Mouse (Mus musculus) heart, adult 11 months (tissue): ENCODE measurements around the gene Gm28038.

ENCODE experiments used
- DNase-seq: peaks from one replicate; pipeline ENCODE4 v3.0.0; 2022

Gm28038 gene

GRCm38 (mm10) chr2:30257699-30258460 lies 23.0 kb upstream of the Gm28038 start:
- peak; percentile 94 for DNase-seq

DNA sequence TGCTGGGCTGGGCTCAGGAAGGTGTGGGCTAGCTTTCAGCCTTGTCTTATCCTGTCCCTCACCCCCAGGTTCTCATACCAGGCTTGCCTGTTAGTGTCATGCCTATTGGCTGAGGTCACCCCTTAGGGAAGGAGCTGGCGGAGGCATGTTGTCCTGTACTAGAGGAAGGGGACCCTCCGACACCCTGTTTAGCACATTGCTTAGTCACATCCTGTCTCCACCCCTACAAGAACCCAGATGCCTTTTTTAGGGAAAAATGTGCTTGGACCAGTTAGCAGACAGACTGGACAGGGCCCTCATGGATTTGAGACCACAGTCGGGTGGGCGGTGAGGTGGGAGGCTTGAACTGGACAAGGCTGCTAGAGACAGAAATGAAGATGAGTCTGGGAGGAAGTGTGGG lies 22.2 kb upstream of the Gm28038 start:
- peak; percentile 100 for DNase-seq

DNA sequence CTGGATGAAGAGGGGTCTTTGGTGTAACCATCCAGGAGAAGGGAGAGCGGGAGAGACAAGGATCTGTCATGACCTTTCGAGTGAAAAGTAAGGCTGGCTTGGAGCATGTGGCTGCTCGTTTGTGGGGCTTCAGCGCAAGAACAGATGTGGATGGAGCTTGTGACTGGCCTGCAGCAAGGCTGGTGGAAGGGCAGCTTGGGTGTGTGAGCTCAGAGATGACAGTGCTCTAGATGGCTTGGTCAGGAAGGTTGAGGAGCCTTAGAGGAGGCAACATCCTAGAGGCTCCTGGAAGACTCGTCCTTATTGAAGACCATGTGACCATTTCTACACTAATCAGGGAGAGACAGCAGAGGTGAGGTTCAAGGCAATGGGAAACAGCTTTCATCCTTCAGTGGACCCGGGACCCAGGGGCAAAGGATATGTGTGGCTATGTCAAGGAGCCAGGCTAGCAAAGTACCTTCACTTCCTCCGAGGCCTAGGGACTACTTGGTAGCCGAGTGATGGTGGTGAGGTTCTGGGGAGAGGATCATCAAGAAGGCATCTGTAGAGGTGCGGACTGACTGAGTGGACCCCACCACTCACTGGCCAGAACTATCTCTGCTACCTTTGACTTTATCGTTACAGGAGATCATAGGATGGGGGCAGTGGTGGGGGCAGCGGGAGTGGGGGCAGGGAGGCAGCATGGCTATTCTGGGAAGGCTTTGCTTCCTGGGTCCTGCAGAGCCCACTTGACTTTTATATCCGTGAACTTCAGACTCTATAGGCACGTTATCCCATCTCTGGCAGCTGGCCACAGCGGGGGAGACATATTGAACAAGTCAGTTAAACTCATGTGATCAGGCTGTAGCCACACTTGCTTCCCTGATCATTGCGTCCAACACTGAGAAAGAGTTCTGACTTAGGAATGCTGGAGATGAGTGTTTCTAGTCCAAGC lies 21.4 kb upstream of the Gm28038 start:
- DNase-seq, result peak; percentile 95

DNA sequence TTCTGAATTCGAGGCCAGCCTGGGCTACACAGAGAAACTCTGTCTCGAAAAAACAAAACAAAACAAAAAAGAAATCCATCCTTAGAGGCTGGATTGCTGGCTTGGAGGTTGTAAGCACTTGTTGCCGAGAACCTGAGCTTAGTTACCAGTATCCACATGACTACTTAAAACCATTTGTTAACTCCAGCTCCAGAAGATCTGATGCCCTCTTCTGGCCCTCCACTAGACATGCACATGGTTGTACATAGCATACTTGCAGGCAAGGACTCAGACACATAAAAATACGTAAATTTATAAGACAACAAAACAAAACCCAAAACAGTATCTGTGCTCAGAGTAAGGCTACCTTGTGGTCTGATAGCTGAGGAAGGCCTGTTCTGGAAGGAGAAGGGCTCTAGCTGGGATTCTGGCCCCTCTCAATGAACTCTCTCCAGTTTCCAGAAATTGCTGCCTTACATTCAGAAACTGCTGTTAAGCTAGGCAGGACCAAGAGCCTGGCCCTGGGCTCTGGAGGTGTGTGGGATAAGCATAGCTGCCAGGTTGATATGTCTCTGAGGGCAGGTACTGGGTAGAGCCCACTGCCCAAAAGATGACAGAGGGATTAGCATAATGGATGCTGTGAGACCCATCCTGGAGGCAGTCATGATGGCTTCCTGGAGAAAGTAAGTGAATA lies 19.6 kb upstream of the Gm28038 start:
- DNase-seq, result peak; percentile 90

GRCm38 (mm10) chr2:30261921-30262839 lies 18.7 kb upstream of the Gm28038 start:
- peak; percentile 94 for DNase-seq

- peak; percentile 97 for DNase-seq
These were observed 17.9 kb upstream of the Gm28038 start for GRCm38 (mm10) chr2:30262840-30263441.

DNA sequence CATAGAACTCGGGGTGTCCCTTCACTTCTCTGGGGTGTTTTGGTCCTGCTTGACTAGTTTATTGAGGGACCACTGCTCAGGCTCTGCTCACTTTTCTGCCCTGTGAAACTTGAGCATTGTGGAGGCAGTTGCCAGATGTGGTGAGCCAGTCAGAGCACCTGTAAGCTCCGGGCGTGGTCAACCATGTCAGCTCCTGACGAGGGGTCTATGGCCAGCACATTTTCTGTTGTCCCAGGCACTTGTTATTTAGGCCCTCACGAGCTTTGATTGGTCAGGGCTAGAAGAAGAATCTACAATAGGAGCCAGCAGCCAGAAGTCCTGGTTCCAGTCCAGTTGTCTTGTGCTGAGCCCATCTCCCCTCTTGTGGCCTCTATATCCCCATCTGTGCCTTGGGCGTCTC lies 17.0 kb upstream of the Gm28038 start:
- DNase-seq, result peak; percentile 93

GRCm38 (mm10) chr2:30264671-30265519 lies 15.9 kb upstream of the Gm28038 start:
- DNase-seq, result peak; percentile 95

DNA sequence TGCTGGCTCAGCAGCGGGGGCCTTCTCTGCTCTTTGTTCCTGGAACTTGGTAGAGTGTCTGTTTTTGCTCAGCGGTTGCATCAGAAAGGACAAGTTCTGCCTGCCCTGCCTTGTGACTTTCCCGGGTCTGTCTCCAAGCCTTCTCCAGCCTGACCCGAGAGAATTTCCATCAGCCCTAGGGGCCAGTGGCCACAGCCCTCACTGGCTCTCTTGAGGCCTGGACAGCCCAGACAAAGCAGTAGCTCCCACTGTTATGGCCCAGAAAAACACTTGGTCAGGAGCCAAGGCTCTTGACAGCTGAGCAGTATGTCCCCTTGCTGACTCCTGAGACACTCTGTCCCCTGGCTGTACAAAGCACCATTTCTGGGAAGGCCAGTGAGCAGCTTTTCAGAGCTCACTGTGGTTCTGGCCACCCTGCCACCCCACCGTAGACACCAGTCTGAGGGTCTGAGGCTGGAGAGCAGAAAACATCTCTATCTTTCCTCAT lies 15.0 kb upstream of the Gm28038 start, which contains the start of gene Phyhd1:
Gene Phyhd1 (plus strand): TSS at position 437 of the 487 bp plus-strand sequence.
- peak; percentile 100 for DNase-seq

DNA sequence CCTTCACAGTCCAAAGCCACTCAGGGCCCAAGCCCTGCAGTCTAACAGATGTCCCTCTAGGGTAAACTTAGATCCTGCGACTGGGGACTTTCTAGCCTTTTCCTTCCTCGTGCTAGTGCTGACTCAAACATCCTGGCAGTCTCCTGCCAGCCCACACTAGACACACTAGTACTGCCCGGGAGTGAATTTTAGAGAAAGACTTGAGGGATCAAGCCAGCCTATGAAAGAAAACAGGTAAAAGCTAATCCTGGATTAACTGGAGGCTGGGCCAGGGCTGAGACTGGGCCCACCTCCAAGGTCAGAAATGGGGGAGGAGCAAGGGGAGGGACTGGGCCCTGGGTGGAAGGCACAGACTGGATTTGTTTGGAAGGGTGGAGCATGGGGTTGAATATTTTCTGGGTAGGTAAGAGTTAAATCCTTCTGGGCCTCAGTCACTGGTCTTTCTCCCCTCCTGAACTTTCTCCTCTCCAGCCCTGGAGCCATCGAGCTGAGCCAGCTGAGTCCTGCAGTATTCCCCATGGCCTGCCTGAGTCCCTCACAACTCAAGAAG lies 14.4 kb upstream of the Gm28038 start:
- peak; percentile 98 for DNase-seq

GRCm38 (mm10) chr2:30267466-30267865 lies 13.4 kb upstream of the Gm28038 start:
- DNase-seq, result no peak

DNA sequence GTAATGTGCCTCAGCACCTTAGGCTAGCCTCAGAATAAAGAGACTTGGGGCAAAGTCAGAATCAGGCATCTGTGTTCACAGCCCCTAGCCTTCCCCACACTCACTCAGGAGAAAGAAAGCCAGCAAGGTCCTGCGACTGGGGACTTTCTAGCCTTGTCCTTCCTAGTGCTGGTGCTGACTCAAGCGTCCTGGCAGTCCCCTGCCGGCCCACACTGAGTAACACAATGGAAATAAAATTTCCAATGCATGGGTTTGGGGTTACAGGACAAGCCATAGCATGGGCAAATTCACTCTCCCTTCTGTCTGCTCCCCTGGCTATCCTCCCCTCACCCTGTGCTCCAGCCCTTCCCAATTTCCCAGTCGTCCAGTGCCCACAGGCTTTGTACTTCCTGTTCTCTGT lies 12.5 kb upstream of the Gm28038 start:
- DNase-seq, result peak; percentile 93

DNA sequence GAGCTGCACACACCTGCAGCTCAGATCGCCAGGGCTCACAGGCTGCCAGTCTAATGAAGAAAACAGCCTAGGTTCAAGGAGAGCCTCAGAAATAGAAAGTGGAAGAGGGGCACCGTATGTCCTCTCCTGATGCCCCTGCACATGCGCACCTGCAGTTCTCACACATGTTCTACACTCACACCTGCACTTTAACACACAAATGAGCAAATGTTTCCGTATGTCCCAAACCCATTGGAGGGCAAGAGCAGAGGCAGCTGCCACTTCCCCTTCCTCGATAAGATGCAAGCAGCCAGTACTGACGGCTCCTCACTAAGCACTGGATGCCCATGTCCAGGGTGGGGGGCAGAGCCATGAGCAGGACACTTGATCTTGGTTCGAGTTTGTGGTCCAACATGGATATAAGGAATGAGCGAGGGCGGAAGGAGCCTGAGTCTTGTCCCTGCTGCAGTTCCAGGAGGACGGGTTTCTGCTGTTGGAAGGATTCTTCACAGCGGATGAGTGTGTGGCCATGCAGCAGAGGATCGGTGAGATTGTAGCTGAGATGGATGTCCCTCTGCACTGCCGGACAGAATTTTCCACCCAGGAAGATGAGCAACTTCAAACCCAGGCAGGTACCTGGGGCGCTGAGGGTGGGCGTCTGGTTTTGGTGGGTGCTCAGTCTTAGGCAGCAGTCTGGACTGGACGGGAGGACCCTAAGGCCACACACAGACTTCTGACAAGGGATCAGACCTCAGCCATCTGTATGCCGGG lies 11.4 kb upstream of the Gm28038 start:
- peak; percentile 95 for DNase-seq

- peak; percentile 99 for DNase-seq
These were observed 10.7 kb upstream of the Gm28038 start for GRCm38 (mm10) chr2:30270134-30270533.

- peak; percentile 91 for DNase-seq
These were observed 808 bp downstream of the Gm28038 start for GRCm38 (mm10) chr2:30281651-30282050.

GRCm38 (mm10) chr2:30283193-30283592 lies 2.4 kb downstream of the Gm28038 start:
- no peak for DNase-seq

GRCm38 (mm10) chr2:30285004-30285403 lies 4.2 kb downstream of the Gm28038 start:
- DNase-seq, result peak; percentile 90

- peak; percentile 92 for DNase-seq
These were observed 4.8 kb downstream of the Gm28038 start for GRCm38 (mm10) chr2:30285416-30286181.
